Mouse (Mus musculus) heart, postnatal 10 days (tissue): ENCODE measurements around the gene Nab2. TPM values are rescaled to one million over a fixed set of nuclear protein-coding genes. Genes with fewer than 3 reads are reported as not detected.

Experiments
- DNase-seq, 2 experiments: peaks; one replicate each; pipeline ENCODE4 v3.0.0; 2021
- intact Hi-C: fragments of 180-260 bp; cut with DNase I; formaldehyde crosslinking; loops from one replicate; pipeline ENCODE4 v1.15.1; 2025
- total RNA-seq, 2 experiments: library from RNA; stranded (reverse); gene quantifications; 2 replicates each; pipeline ENCODE4 v1.2.3; 2021

The Nab2 gene
- total RNA-seq, 2 experiments from 2014 or later, result 8.5 to 11.7 TPM

- DNase-seq, result no peak
- intact Hi-C loops, result no loop called here
Measured at GRCm38 (mm10) chr10:127654970-127655579, 13.3 kb downstream of the Nab2 start.

DNA sequence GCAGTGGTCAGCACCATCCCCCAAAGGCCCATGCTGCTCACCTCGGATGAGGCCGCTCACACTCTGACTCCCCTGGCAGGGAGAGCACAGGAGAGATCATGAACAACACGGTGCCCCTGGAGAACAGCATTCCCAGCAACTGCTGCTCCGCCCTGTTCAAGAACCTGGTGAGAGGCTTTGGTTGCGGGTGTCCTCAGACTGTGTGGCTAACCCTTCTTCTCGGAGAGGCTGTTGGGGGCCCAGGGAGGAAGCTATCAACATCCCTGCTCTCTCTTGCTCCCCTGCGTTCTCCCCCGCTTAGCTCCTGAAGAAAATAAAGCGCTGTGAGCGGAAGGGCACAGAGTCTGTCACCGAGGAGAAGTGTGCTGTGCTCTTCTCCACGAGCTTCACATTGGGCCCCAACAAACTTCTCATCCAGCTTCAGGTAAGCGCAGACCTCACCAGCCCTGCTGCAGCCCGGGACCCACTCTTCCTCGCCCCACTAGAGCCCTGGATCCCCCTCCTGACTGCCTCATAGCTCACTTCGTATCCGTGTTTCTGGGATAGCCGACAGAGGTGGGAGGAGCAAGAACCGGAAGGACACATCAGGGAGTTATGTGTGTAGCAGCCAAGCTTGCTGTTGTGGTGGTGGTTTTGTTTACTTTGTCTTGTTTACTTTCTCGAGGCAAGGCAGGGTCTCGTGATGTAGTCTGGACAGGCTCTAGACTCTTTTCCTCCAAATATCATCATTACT is 15.3 kb downstream of the Nab2 start:
- DNase-seq, result no peak
- intact Hi-C loops, result no loop called here

DNA sequence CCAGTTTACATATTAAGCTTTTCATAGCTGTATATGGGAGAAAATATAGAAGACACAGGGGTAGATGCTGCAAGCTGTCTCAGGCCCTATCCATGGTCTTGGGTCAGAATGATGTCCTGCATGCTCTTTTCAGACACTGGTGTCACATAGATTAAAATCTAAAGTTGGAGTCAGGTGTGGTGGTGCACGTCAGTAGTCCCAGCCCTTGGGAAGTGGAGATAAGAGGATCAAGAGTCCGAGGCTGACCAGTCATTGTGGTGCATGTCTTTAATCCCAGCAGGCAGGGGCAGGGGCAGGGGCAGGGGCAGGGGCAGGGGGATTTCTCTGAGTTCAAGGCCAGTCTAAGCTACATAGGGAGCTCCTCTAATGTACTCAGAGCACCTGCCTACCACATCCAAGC is 22.6 kb downstream of the Nab2 start:
- DNase-seq, result no peak
- intact Hi-C loops, result loop anchor here (2.0 kb wide), 1 partner anchor 15 kb away; no protein-coding TSS in a partner anchor

DNA sequence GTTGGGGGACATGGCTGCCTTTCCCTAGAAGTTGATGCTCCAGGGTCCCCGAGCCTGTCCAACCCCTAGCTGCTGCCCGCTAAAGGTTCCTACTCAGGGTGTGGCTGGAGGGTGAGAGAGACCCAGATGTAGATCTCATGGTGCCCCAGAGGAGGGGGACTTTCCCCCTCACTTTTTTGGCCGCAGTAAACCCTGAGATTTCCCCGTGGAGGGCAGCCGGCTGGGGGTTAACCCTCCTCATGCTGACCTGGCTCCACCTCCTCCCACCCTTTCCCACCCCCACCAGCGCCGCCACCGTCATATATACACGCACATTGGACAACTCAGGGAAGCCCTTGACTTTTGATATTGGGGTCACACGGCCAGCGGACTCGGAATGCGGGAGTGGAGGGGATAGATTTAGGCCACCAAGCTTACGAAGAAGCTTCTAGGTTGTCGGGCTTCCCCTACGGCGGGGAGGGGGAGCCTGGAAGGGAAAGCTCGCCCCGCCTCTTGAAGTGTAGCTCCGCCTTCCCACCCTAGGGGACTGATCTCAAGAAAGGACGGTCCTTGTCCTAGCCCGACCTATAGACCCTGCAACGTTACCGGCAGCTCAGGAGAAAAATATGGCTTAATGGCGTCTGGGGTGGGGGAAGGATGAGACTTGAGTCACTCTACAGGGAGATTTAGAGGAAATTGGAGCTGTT is 24.7 kb downstream of the Nab2 start:
- intact Hi-C loops, result loop anchor here (2.0 kb wide), 2 partner anchors 17 to 23 kb away; partner anchors contain the start of gene Nemp1

DNA sequence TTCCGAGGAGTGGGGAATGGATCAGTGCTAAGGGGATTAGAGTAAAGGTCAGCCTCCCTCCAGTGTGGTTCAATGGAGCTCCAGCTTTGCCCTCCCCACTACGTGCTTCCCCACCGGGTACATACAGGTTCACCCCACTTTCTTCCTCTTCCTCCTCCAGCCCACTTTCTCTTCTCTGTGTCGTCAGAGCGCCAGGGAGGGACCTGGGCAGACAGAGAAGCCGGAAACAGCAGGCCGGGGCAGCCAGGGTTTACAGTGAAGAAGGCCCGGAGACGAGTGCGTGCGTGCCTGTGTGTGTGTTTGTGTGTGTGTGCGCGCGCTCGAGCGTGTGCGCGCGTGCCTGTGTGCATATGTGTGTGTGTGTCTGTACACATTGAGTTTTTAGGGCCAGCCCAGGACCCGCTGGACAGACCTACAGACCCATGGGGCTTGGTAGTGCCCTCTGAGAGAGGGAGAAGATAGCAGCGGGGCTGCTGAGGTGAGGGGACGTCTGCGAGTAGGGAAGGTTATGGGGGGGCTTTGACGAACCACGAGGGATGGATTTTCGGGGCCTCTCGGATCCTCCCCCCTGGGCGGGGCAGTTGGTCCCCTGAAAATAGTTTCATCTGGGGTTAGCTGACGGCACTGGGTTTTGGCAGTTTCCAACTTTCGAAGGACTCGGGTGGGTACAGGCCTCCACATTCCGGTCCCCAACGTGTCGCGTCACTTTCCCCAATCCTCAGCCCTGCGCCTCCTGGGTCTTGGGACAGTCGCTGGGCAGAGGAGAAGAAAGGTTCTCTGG is 25.4 kb downstream of the Nab2 start, which contains the start of gene Stat6:
Gene Stat6 (plus strand): TSS at position 215 of the 781 bp plus-strand sequence.
- DNase-seq, result peak; percentile 87
- intact Hi-C loops, result loop anchor here (2.0 kb wide), 1 partner anchor 24 kb away; the partner anchor contains the start of gene Nemp1

More for the DNA sequence above, 24.7 kb downstream of the Nab2 start:
- DNase-seq, result peak; percentile 88 to 90

- peak; percentile 93 to 95 for DNase-seq
- intact Hi-C loops, result loop anchor here (1.0 to 2.0 kb wide), 3 partner anchors 25 to 295 kb away; partner anchors contain the start of gene Nemp1
Measured at GRCm38 (mm10) chr10:127641861-127642771, 26.3 kb downstream of the Nab2 start.

DNA sequence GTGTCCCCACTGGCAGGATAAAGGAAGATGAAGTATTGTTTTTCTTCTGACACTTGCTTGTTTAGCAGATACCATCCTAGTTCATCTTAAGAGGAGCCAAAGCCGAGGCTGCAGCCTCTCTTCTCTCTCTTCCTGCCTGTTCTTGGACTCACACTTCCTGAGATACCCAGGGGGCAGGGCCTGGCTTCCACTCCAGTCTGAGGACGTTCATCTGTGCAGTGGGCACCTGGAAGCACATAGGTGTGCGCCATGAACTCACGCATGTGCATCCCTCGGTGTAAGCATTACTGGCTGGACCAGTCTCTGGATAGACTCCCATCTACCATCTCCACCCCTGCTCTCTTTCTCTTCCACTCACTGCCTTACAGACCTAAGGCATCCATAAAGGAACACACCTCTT is 27.9 kb downstream of the Nab2 start:
- DNase-seq, result no peak
- intact Hi-C loops, result loop anchor here (2.0 kb wide), 1 partner anchor 94 kb away; no protein-coding TSS in a partner anchor

DNA sequence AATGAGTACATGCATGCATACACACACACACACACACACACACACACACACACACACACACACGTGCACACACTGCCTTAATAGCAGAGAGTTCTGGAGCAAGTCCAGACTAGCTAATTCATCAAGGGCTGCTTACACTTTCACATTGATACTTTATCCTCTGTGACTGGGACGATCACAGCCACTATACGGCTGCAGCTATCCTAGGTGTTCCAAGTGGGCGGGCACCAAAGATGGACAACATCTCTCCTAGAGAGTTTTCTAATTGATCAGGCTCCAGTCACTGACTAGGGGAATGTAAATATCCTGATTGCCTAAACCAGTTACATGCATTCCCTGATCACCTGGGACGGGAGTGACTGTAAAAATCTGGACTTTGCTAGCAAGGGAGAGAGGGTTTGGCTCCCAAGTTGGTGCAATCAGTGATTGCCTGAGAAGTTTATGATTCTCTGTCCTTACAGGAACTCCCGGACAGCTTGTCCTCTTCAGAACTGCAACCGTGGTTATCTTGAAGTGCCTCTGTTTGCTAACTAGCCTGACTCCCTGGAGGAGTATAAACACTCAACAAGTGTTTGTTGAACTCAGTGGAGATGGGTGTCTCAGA is 35.6 kb downstream of the Nab2 start:
- intact Hi-C loops, result no loop called here
- DNase-seq, result no peak

GRCm38 (mm10) chr10:127631261-127632214 is 36.8 kb downstream of the Nab2 start:
- intact Hi-C loops, result no loop called here
- peak; percentile 52 to 56 for DNase-seq

DNA sequence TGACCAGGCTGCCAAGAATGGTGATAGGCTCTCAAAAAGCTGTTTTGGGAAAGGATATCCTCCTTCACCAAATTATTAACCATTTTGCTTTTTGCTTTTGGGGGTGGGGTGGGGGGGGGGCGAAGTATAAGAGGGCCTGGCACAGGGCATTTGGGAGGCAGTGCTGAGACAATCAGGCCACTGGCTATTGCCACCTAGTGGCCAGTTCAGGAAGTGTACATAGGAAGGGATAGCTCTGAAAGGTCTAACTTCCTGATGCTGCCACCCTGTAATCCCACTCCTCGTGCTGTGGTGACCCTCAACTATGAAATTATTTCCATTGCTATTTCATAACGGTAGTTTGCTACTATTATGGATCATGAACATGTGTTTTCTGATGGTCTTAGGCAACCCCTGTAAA is 41.9 kb downstream of the Nab2 start:
- no peak for DNase-seq
- intact Hi-C loops, result no loop called here

DNA sequence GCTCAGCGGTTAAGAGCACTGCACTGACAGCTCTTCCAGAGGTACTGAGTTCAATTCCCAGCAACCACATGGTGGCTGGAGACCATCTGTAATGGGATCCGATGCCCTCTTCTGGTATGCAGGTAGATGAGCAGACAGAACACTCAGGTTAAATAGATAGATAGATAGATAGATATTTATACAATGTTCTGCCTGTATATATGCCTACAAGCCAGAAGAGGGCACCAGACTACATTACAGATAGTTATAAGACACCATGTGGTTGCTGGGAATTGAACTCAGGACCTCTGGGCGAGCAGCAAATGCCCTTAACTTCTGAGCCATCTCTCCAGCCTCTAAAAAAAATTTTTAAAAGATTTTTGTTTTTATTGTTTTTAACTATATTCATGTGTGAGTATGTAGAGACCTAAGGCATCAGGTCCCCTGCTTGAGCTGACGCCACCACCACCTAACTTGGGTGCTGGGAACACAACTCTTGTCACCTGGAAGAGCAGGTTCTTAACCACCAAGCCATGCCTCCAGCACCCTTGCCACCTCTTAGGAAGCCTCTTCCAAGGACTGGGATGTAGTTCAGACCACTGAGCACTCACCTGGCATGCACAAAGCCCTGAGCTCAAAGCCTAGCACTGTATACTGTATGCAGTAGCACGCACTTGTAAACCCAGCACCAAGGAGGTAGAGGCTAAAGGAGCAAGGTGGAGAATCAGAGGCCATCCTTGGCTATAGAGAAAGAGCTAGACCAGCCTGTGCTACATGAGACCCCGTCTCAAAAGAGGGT is 44.7 kb downstream of the Nab2 start:
- DNase-seq, result no peak
- intact Hi-C loops, result loop anchor here (2.0 kb wide), 1 partner anchor 47 kb away; no protein-coding TSS in a partner anchor

DNA sequence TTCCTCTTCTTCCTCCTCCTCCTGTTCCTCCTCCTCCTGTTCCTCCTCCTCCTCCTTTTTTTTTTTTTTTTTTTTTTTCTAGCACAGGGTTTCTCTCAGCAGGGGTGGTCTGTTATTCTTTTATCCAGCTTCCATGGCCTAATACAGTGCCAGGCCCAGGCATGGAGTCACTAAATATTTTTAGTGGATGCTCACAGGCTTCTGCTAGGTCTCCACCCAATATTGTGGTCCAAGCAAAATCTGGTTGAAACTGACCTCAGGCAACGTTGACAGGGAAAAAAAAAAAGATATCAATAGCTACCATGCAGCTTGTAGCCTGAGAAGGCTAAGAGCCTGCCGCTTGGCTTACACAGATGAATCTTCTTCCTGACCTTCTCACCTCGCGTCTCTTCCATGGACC is 45.7 kb downstream of the Nab2 start:
- intact Hi-C loops, result loop anchor here (1.0 to 2.0 kb wide), 2 partner anchors 46 to 53 kb away; no protein-coding TSS in a partner anchor
- DNase-seq, result no peak

DNA sequence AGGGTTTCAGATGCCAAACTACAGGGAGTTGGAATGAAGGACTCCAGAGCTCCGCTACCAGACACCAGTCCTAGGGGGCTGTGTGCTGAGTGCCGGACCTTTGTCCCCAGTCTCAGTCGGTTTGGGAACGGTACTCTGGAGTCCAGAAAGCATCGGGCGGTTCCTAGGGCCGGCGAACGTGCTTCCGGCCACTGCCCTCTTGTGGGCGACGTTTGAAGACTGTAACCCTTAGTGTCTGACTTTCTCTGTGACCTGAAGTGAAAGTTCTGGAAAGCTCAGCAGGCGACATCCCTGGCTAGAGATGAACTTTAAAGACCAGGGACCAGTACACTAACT is 46.3 kb downstream of the Nab2 start:
- intact Hi-C loops, result loop anchor here (1.0 to 2.0 kb wide), 2 partner anchors 45 to 53 kb away; no protein-coding TSS in a partner anchor
- peak; percentile 85 to 86 for DNase-seq

DNA sequence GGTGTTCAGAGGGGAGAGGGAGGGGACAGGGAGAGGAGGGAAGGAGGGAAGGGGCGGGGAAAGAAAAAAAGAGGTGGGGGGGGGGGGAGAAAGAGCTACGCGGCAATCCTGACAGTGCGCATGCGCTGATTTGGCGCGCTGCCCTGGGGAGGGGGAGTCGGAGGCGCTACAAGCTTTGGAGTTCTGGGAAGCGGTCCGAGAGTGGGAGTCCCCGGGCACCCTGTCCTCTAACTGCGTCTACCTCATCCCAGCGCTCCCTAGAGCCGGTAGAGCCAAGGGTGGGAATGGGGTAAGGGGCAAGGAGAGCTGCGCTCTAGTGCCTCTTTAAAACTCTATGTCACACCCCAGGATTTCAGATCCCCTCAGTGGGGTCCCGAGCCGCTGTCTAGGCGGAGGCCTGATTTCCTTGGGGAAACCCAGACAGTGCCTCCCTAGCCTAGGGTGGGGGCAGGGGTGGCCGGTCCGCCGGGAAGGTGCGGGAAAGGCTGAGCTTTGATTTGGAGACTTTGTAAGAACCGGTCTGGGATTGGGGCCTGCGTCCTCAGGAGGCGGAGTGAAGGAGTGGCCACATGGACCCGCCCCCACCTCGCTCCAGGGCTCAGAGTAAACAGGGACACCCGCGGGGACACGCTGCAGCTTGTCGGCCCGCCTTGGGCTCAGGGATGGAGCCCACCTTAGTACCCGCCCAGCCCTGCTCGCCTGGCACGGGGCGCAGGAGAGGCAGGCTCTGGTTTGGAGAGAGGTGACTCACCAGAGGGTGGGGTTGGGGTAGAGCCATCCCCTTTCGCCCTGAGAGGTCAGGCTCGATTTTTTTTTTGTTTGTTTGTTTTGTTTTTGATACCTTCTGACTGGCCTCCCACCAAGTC is 46.9 kb downstream of the Nab2 start:
- intact Hi-C loops, result loop anchor here (1.0 to 2.0 kb wide), 2 partner anchors 45 to 52 kb away; no protein-coding TSS in a partner anchor
- DNase-seq, result peak; percentile 93 to 94

DNA sequence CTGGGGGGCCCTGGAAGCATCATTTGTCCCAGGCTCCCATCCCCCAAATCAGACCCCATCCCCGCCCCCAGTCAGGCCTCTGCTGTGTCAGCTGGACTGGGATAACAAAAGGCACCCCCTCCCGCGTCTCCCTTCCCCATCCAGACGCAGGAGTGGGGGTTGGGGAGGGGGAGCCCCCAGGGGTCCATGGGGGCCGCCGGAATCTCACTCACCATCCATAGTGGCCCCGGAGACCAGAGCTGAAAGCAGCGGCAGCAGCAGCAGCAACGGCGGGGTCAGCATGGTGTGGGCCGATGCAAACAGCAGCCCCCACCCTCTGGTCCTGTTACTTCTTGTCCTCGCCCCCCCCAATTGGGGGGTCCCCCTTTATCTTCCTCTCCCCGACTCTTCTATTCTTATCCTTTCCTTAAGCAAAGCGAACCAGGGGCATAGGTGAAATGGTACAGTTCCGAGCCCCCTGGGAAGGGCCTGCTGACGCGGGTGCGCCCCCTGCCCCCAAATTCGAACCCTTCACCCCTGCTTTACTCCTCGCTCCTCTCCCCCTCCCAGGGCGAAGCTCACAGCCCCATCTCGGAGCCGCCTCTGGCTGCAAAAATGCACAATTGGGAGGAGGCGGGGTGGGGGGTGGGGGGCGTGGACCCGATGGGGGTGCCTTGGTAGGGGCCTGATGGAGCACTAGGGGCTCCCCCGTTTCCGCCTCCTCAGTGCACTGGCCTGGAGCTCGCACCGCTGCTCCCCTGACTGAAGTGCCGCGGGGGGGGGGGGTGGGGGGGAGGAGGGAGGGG is 47.8 kb downstream of the Nab2 start, which contains the start of gene Lrp1:
Gene Lrp1 (minus strand): TSS at position 743 of the 785 bp plus-strand sequence.
- intact Hi-C loops, result no loop called here
- peak in 1 of 2 experiments; percentile 45 for DNase-seq
